Mouse (Mus musculus) bone marrow macrophage, adult 2 months (primary cell): ENCODE data around the gene Capns1.

Experiments
- CTCF ChIP-seq: IDR thresholded peaks from 2 replicates; pipeline ENCODE4 v1.5.1; 2012; ENCODE audit warnings: low read depth, mild to moderate bottlenecking, low read length, moderate library complexity
- POLR2A ChIP-seq: IDR thresholded peaks from 2 replicates; pipeline ENCODE4 v1.6.1; 2012; ENCODE audit warnings: mild to moderate bottlenecking, low read depth, low read length, borderline replicate concordance

GRCm38 (mm10) chr7:30232631-30233148, 34.1 kb upstream of the Capns1 start:
- TF ChIP-seq POLR2A, result no peak
- TF ChIP-seq CTCF, result peak; percentile 79
